Mouse (Mus musculus): ENCODE measurements around the gene Inafm1.

DNA sequence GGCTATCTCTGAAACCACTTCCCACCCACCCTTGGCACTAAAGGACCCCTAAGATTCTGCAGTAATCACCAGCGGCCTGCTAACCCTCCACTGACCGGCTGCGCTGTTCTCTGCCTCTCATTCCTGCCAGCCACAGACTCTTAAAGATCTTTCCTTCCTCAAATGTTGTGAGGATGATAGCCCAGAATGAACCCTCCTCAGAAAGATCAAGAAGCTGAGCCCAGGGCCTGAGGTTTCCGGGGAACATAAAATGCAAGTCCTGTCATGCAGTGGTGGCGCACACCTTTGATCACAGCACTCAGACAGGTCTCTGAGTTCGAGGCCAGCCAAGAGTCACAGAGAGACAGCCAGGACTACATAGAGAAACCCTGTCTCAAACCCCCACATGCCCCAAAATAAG, 31.2 kb downstream of the Inafm1 start:
- no peak for TF ChIP-seq CTCF (IDR thresholded peaks at IDR 0.05; ENCODE audit: borderline replicate concordance, control insufficient read depth, extremely low read depth, insufficient read depth, low read length, poor library complexity)
- no peak for TF ChIP-seq POLR2A (IDR thresholded peaks at IDR 0.05; ENCODE audit: control insufficient read depth, extremely low read depth, insufficient read depth, low read length, poor library complexity)

Data from thymus, adult 2 months (tissue).